Mouse (Mus musculus) granulocyte monocyte progenitor cell, adult 5-6 weeks (primary cell): ENCODE data around the gene Gm48551. TPM values are rescaled to one million over a fixed set of nuclear protein-coding genes. Genes with fewer than 3 reads are reported as not detected.

Source experiments
- ATAC-seq: replicated peaks from 2 replicates; pipeline ENCODE4 v1.8.0; 2016; ENCODE audit warnings: mild to moderate bottlenecking, moderate TSS enrichment, inconsistent platforms; ENCODE audit not compliant: poor library complexity, severe bottlenecking
- total RNA-seq, 2 experiments: library from RNA; stranded (forward) in 1 of 2; stranded (reverse) in 1 of 2; fragments of 200-712, 200-1000 nt in 1 of 2; fragments of >200 nt in 1 of 2; fragmentation: Nextera tagmentation in 1 of 2; gene quantifications; 2 replicates each; pipeline ENCODE4 v1.2.3; 2014 to 2017

The Gm48551 gene
- total RNA-seq, 2 experiments from 2014 or later: 4.0 TPM; not detected in 1

DNA sequence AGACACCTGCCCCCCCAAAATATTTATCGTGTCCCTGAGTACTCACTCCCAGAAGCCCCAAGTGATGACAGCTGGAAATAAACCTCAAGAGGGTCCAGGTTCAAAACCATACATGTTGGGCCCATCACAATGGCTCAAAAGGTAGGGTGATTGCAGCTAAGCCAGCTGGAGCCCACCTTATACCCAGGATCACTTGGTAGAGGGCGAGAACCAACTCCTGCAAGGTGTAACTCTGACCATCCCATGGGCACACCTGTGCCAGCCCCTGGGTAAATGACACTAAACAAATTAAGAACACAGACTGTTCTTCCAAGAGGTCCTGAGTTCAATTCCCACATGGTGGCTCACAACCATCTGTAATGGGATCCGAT is 5.1 kb upstream of the Gm48551 start:
- ATAC-seq: no peak

DNA sequence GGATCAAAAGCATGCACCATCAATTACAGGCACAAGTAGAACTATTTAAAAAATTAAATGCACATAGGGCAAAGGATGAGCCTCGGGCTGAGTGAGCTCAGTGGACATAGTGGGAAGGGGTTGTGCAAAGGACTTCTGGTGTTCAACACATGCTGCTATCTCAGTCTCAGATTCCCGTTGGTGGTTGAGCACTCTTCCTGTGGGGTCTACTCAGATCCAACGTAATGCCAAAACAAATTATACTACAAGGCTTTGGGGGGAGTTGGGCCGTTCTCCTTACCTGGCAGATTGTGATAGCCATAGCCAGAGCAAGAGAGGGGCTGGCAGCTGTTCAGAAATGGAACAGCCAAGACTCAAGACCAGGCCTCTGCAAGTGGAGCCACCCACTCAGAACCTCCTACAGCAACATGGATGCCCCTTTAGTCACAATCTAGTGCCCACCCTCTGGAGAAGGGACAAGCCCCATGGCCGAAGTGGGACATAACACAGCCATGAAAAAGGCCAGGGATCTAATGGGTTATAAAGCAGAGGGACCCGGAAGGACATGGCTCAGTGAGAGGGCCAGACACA is 4.4 kb upstream of the Gm48551 start:
- no peak for ATAC-seq

DNA sequence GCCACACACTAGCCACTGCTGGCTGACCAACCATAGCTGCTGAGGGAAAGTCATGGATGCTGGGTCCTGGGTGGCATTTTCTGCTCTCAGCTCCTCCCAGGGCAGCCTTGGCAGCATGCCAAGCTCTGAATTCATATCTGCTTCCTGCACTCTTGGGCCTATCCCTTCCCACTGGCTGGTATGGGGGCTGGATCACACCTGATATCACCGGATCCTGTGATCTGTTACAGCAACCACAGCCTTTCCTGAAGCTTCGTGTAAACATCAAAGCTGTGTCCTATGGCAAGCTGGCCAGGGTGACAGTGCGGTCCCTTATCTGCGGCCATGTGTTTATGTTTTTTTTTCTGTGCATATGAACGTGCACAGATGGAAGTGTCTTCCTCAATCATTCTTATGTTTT is 2.2 kb upstream of the Gm48551 start:
- ATAC-seq: no peak

DNA sequence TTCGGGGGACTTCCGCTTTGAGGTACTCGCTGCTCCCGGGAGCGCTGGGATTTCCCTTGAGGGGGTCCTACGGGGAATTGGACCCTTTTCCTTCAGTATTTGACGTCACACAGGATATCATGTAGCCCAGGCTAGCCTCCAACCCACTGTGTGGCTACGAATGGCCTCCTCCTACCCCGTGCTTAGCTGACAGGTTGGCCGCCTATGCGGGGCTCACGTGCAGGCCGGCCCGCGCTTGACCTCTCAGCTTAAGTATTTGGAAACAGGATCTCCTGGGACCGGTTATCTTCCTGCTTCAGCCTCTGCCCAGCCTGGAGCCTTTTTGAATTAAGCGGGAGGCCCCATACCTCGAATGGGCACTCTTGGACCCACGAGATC is 328 bp downstream of the Gm48551 start:
- peak; percentile 21 for ATAC-seq

DNA sequence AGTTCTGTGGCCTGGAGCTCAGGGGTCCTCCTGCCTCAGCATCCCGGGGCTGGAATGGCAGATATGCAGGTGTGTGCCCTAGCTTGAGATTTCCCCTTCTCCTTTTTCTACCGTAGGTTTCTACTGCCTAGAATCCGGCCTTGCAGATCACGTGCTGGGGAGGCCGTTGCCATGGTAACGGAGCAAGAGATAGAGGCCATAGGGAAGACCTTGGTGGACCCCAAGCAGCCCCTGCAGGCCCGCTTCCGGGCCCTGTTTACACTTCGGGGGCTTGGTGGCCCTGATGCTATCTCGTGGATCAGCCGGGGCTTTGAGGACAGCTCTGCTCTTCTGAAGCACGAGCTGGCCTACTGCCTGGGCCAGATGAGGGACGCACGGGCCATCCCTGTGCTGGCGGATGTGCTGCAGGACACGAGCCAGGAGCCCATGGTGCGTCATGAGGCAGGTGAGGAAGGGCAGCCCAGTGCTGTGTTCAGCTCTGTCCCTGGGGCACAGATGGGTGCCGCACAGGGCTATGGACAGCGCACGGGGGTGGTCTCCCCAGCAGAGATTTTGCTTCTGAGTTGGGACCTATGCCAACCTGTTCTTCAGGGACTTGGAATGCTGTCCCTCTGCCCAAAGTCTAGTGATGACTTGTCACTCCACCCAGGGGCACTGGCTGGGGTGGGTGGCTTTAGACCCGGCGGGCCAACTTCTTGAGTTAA is 1.5 kb downstream of the Gm48551 start:
- no peak for ATAC-seq

DNA sequence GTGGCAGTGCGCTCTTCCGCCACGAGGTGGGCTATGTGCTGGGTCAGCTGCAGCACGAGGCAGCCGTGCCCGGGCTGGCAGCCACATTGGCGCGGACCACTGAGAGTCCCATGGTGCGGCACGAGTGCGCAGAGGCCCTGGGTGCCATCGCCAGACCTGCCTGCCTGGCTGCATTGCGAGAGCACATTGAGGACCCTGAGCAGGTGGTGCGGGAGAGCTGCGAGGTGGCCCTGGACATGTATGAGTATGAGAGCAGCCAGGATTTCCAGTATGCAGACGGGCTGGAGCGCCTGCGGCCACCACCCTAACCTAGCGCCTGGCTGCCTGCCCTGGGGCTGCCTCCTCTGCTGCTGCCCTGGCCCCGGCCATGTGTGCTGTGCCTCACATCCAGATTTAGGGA is 3.5 kb downstream of the Gm48551 start:
- no peak for ATAC-seq

DNA sequence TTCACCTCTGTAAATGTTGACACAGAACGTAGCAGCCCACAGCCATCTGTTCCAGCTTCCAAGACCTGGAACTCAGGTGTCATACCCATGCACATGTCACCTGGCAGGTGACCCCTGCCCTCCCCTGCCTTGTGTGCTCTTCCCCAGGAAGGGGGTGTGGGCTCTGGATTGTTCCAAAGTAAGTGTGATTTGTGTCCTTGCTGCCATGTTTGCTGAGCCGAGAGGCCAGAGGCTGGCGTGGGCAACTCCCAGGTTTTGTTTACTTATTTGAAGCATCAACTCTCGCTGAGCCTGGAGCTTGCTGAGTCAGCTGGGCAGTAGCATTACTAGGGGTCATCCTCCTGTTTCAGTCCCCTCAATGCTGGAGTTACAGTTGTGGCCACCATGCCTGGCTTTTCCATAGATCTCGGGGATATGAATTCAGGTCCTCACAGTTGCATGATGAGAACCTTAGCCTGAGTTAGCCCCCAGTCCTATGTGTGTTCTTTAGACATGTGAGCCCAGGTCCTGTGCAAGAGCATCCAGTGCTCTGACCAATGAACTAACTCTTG is 4.3 kb downstream of the Gm48551 start, which contains the start of gene Gm48552:
Gm48552 (plus strand) TSS at position 501 of the 551 bp plus-strand sequence.
- no peak for ATAC-seq

DNA sequence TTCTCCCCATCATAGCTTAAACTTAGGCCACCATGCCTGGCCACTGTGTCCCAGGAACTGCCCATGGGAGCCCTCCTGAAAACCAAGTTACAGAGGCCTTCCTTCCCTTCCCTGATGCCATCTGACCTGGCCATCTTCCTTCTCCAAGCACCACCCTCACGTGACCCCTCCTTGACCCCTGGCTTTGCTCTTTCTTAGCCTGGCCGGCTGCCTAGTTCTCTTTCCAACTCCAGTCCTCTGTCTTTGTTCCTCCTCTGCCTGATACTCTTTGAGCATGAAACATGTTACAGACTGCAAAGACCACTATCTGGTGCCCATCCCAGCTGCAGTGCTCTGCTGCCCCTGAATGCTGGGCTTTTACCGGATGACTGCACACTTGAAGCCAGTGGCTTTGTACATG is 5.1 kb downstream of the Gm48551 start:
- no peak for ATAC-seq

DNA sequence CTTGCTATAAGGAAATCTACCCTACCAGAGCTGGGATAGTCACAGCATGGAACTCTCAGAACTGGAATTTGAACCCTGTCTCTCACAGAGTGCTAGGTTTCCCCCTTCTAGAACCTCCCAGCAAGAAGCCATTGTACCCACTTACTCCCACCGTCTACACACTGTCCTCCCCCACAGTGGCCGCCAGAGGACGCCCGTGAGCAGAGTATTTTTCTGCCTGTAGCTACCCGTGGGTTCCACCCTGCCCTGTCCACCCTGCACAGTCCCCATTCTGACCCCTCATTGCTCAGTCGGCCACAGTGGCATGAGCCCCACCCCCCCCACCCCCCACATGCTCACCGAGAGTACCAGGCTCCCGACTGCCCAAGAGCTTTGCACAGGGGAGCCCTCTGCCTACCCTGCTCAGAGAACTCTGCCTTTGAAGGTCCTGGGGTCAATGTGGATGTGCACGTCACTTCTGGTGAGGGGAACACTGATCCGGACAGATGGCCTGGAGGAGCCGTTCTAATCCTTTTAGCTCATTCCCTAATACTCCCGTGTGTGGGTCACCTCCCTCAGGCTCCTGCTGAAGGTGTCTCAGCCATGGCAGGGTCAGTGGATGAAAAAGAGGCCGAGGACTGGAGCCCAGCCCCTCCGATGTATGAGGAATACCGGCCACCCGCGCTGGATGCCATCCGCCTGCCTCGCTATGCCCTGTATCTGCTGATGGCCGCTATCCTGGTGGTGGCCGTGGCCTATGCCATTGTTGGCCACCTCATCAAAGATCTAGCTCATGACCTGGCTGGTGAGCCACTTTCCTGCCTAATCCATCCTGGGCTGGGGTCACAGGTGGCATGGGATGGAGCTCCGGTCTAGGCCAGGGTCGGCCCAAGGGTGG is 5.8 kb downstream of the Gm48551 start:
- peak; percentile 68 for ATAC-seq

DNA sequence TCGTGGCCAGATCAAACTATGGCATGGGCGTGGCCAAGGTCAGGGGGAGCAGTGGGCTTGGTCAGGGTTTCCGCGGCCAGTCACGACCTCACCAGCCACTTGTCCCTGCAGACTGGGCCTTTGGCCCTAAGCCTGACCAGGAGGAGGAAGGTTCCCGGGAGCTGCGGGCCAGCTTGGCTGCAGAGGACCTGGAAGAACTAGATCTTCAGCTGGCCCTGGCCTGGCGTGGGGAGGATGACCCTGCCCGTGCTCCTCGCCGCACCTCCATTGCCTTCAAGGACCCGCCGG is 6.4 kb downstream of the Gm48551 start:
- no peak for ATAC-seq

DNA sequence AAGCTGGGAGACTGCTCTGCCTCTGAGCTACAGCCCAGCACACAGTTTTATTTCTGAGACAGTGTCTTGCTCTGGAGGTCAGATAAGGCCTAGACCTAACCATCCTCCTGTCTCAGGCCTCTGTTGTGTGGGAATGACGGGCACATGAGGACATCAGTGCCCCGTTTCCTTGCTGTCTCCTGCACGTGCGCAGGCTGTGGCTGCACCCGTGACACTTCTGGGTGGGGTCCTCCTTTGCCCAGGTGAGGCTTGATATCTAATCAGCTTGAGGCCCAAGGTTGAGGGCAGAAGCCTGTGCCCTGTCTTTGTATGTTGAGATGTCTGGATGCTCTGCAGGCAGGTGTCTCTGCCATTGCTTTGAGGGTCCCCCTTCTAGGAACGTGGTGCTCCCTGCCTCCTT is 8.0 kb downstream of the Gm48551 start:
- no peak for ATAC-seq

DNA sequence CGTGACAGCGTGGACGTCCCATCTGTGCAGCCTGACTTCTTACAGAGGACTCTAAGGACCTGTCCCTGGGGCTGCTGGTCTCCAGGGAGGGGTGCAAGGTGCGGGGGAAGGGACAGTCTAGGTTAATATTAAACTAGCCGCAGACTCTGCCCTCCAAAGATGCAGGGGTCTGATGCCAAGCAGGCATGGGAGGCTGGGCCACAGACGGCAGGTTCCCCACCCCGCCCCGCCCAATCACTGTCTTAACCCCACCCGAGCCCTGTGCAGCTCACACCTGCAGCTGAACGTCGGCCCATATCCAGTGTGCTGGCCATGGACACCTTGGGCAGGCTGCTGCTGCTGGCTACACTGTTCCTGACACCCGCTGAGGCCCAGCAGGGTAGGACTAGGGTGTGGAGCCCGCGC is 8.5 kb downstream of the Gm48551 start, which contains the start of gene Smim24:
Smim24 (plus strand) TSS at position 271 of the 405 bp plus-strand sequence.
- ATAC-seq: no peak

DNA sequence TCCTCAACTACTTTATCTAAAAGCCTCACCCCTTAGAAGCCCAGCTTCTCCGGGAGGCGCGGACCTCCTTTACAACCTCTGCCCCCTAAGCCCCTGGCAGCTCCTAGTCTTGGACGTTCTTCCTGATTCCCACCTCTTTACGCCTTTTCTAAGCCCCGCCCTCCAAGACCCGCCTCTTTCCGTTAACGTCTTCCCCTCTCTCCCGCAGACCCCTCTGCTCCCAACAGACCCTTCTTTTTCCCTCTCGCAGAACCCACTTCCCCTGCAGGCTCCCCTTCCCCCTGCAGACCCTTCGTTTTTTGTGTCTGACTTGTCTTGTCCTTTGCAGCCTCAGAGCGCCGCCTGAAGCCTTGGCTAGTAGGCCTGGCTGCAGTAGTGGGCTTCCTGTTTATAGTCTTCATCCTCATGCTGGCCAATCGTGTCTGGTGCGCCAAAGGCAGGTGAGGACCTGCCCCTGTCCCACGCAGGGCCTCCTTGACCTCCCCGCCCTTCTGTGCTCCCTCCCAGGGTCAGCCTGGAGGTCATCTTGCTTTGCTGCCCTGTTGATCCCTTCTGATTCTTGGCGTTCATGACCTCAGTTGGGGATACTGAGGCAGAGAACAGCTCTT is 9.3 kb downstream of the Gm48551 start:
- peak; percentile 50 for ATAC-seq

DNA sequence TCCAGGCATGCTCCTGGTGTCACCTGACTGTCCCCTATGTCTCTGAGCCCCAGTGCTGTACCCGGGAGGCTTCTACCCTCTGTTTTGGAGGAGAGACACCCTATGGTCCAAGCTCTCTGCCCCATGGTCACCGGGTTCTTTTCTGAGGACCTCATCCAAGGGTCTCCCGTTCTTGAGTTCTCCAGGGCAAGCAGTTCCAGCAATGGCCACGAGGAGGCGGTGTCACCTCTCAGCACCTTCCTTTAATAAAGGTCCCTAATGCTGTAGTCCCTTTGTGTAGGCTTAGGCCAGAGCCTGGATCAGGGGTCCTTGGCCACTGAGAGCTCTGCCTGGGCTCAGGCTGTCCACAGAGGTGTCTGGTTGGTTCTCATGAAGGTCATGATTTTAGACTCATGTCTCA is 10.9 kb downstream of the Gm48551 start:
- peak; percentile 60 for ATAC-seq

DNA sequence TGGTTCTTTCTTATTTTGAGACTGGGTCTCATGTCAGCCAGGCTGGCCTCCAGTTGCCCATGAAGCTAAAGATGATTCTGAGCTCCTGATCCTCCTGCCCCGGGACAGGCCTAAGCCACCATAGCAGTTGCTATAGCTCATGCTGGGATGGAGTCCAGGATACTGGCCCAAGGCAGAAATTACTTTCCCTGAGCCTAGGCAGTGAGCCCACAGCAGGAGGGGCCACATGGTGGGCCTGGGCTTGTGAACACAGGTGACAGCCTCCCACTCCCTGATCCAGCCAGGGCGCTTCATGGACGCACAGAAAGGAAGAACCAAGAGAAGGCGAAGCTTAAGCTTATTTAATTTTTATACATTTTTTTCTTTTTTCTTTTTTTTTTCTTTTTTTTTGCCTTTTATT is 11.6 kb downstream of the Gm48551 start:
- no peak for ATAC-seq

DNA sequence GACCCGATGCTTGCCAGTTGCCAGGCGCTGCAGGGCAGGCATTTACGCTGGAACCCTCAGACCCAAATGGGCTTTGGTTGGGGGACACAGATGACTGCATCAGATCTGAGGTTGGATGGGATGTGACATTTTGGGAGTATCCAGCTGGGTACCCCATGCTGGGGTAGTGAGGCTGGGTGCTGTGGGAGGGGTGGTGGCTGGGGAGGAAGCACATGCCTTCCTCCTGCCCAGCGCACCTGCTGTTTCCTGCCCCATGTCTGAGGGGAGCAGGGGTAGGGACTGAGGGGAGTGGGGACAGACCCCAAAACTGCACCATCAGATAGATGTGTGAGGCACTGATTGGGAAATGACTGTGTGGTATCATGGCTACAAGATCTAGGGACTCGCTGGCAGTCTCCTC is 12.5 kb downstream of the Gm48551 start:
- ATAC-seq: no peak

DNA sequence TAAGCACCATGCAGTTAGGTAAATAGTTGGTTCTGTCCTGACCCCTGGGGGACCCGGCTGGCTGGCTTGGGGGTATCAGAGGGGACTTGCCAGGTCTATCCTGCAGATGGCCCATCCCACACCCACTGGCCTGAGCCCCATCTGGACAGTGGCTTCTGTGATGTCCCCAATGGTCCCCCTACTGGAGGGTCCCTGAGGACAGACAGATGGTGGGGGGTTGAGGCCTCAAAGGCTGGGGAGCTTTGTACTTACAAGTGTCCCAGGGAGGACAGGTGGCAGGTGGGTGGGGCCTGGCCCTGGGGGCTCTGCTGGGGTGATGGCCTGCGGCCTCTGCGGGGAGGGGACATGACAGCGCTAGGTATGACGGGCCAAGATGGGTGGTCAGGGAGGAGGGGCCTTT is 15.0 kb downstream of the Gm48551 start:
- no peak for ATAC-seq

DNA sequence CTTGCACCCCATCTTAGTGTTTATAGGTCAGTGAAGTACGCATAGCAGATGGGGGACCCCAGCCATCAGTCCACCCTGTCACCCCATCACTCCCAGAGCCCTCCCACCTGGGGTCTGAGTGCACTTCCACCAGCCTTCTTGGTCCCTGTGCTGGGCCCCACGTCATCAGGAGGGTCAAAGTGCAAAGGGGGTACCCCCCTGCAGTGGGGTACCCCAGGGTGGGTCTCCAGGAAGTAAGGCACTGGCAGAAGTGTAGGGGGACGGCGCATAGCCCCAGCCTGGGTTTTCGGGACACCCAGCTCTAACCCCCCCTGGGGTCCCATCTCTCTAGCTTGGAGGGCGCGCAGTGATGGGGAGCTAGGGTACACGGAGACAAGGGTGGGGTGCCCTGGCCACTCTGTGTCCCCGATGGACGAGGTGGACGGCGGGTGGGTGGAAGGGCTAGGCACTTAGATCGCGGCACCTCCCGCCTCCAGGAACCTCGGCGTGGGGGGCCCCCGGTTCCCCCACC is 15.6 kb downstream of the Gm48551 start:
- ATAC-seq: no peak

DNA sequence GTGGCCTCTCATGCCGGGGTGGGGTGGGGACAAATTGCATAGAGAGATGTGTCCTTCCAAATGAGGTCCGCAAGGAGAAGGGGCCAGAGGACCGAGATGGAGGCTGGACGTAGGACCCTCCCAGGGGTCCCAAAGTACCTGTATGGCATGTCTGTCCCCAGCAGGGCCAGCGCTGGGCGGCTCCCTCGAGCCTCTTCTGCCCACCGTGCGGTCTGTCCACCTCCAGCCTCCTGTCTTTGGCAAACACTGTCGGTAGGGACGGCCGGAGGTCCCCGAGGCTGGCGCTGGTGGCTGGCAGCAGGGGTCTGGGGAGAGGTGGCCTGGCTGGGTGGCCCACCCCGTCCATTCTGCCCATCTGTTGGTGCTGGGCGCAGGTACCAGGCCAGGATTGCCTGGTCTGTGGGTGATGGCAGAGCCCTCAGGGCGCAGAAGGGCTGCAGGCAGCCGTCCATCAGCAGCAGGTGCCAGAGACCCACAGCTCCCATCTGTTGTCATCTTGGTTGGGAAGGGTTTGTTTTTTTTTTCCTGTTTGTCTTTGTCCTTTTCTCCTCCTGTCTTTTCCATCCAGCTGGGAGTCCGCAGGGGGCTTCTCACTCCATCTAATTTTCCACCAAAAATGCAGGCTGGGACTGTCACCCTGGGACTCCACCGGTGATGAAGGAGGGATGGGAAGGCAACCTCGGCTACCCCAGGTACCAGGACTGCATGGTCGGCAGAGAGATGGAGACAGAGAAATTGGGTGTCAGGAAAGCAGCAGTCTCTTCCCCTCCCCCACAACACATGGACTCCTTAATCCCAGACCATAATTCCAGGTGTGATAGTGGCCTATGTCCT is 16.3 kb downstream of the Gm48551 start:
- ATAC-seq: no peak

DNA sequence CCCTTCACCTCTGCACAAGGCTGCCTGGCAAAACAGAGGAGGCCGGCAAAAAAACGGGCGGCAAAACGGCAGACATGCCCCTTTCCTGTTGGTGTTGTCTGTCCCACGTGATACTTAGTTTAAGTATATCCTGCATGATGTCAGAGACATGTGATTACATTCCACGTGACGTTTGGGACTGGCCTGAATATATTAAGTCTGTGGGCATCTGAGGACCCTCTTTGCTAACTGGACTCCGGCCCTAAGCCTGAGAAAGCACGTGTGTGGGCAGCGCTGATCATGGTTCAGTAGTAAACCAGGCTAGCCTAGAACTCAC is 16.9 kb downstream of the Gm48551 start:
- no peak for ATAC-seq
